Mouse (Mus musculus): ENCODE measurements around the gene Kpnb1. TPM values are rescaled to one million over a fixed set of nuclear protein-coding genes. Genes with fewer than 3 reads are reported as not detected.

Kpnb1 gene
- polyA plus RNA-seq, 1 experiment from 2014 or later = 82.8 TPM

Small RNAs within 50 kb of the gene (microRNA-seq; reads per million reads assigned to microRNA genes)
- not detected for gene Mir7235

Other genes with a start within 250 kb of the Kpnb1 start
- 31.3 and 33.0 TPM in 2 replicates for gene Pnpo, start 243.9 kb downstream of the Kpnb1 start, polyA plus RNA-seq (2016; fragmentation: Nextera tagmentation; extraction: Ambion mirVana)
- gene Sp2, start 204.9 kb downstream of the Kpnb1 start, polyA plus RNA-seq (2016; fragmentation: Nextera tagmentation; extraction: Ambion mirVana) = 26.1 and 28.1 TPM in 2 replicates
- 9.2 and 11.8 TPM in 2 replicates for gene Sp6, start 174.5 kb downstream of the Kpnb1 start, polyA plus RNA-seq (2016; fragmentation: Nextera tagmentation; extraction: Ambion mirVana)
- gene Scrn2, start 157.9 kb downstream of the Kpnb1 start, polyA plus RNA-seq (2016; fragmentation: Nextera tagmentation; extraction: Ambion mirVana) = 47.5 and 50.4 TPM in 2 replicates
- gene Lrrc46, start 146.5 kb downstream of the Kpnb1 start, polyA plus RNA-seq (2016; fragmentation: Nextera tagmentation; extraction: Ambion mirVana) = 0.90 and 1.0 TPM in 2 replicates
- gene Mrpl10, start 146.3 kb downstream of the Kpnb1 start, polyA plus RNA-seq (2016; fragmentation: Nextera tagmentation; extraction: Ambion mirVana) = 93.6 and 94.8 TPM in 2 replicates
- 8.3 and 10.1 TPM in 2 replicates for gene Osbpl7, start 137.3 kb downstream of the Kpnb1 start, polyA plus RNA-seq (2016; fragmentation: Nextera tagmentation; extraction: Ambion mirVana)
- 0.05 and 0.08 TPM in 2 replicates for gene Tbx21, start 72.5 kb downstream of the Kpnb1 start, polyA plus RNA-seq (2016; fragmentation: Nextera tagmentation; extraction: Ambion mirVana)
- 6.1 and 7.8 TPM in 2 replicates for gene Tbkbp1, start 36.4 kb downstream of the Kpnb1 start, polyA plus RNA-seq (2016; fragmentation: Nextera tagmentation; extraction: Ambion mirVana)
- 61.6 and 70.5 TPM in 2 replicates for gene Npepps, start 92.8 kb upstream of the Kpnb1 start, polyA plus RNA-seq (2016; fragmentation: Nextera tagmentation; extraction: Ambion mirVana)
- 64.9 and 66.1 TPM in 2 replicates for gene Mrpl45, start 127.8 kb upstream of the Kpnb1 start, polyA plus RNA-seq (2016; fragmentation: Nextera tagmentation; extraction: Ambion mirVana)
- 0.10 and 0.11 TPM in 2 replicates for gene Gpr179, start 164.2 kb upstream of the Kpnb1 start, polyA plus RNA-seq (2016; fragmentation: Nextera tagmentation; extraction: Ambion mirVana)
- 3.5 and 4.4 TPM in 2 replicates for gene Socs7, start 174.7 kb upstream of the Kpnb1 start, polyA plus RNA-seq (2016; fragmentation: Nextera tagmentation; extraction: Ambion mirVana)
- gene Arhgap23, start 227.7 kb upstream of the Kpnb1 start, polyA plus RNA-seq (2016; fragmentation: Nextera tagmentation; extraction: Ambion mirVana) = 3.5 and 3.9 TPM in 2 replicates